Mouse (Mus musculus): ENCODE measurements around the gene Gcnt1.

The Gcnt1 gene

DNA sequence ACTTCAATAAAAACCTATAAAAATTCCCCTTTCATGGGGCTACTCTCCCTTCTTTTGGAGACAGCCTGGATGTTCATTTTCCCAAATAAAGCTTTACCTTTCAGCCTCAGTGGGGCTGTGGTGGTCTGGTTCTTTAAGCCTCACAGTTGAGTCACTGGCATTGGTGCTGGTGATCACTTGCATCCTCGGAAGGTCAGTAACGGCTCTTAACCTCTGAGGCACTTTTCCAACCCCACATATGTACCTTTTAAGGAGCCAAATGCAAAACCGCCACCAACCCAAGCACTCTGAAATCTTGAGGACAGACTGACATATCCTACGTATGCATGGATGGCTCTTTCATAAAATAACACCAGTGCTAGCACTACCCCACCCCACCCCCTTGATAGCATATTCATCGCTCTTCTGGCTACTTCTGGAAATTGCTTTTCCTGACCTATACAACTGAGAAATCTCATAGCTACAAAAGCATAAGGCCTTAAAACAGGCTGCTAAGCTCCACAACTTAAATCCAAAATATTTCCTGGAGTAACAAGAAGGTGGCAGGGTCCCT is 48.9 kb downstream of the Gcnt1 start:
- no peak for DNase-seq (ENCODE audit: low spot score in 2 of 2)

DNA sequence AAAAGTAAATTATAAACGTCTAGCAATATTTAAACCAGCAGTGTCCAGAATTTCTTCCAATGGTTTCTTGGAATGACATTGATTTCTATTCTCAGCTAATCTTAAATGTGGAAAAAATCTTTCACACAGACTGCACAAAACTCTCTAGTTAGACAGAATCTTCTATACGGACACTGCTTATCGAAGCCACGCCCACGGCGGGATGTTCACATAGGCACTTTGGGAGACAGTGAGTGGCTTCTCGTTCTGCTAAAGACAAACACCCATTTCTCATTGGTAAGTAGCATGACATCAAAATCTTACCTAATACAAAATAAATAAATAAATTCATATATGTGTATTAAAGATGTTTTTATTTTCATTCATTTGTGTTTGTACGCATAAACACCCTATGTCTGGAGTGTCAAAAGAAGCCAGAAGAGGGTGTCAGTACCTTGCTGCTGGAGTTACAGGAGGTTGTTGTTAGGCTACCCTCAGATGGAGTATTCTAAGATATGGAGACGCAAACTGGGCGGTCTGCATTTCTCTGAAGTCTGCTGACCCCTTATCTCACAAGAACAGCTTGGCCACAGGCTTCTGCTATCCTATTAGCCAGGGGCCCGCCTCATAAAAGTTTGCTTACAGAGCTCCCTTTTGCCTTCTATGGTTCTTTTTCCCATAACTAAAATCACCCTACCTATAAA is 49.5 kb downstream of the Gcnt1 start:
- no peak for DNase-seq (ENCODE audit: low spot score in 2 of 2)

DNA sequence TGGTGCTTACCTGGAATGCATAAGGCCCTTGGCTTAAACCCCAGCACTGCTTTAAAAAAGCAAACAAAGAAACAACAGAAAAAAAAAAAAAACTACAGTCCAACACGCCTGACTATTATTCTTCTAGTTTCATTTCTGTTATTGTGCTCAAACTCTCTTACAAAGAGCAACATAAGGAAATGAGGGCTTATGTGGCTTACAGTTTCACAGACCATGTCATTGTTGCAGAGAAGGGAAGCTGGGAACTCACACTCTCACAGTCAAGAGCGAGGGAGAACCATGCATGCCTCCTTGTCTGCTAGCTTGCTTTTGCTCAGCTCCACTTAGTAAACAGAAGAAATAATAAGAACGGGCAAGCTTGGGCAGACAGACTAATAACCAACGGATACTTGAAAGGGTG is 52.9 kb downstream of the Gcnt1 start:
- no peak for DNase-seq (ENCODE audit: low spot score in 2 of 2)

DNA sequence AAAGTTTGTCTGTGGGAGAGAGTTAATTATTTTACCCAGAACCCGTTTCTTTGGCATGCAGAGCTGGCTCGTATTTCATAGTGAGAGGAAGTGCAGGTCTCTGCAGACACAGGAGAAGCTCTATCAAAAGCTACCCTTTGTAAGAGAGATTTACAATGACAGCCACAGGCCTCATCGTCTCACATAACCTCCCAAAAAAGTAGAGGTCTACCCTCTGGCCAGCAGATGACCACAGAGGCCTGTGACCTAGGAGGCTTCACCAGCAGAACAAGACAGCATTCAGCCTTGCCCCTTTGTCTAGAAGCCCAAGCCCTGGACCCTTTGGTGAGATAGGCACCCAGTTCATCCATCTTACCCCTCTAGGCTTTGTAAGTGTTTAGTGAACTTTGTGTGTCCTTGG is 53.9 kb downstream of the Gcnt1 start:
- no peak for DNase-seq (ENCODE audit: low spot score in 2 of 2)

DNA sequence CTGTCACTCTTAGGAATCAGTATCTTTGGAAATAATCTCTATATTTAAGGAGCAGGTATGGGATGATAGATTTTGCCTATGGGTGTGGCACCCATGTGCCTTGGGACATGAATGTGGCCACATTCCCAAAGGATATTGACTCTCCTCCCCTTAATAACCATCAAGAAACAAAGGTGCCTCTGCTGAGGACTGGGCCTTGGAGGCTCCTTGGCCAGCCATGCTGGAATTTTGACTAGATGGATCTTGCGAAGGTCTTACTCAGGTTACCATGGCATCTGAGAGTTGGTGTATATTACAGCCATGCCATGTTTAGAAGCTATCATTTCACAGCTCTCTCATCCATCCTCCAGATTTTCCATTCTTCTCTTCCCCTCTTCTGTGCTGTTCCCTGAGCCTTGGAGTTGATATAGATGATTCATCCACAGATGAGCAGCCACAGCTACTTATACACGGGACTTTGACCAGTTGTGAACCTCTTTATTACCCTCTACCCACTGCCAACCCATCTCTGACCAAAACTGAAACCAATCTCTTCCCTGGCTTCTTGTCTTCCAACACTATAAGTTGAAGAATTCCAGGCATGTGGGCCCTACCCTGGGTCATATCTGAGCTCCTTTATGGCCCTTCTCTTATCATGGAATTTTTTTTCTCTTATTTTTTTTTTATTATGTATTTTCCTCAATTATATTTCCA is 56.2 kb downstream of the Gcnt1 start:
- DNase-seq (ENCODE audit: low spot score in 2 of 2), result no peak

DNA sequence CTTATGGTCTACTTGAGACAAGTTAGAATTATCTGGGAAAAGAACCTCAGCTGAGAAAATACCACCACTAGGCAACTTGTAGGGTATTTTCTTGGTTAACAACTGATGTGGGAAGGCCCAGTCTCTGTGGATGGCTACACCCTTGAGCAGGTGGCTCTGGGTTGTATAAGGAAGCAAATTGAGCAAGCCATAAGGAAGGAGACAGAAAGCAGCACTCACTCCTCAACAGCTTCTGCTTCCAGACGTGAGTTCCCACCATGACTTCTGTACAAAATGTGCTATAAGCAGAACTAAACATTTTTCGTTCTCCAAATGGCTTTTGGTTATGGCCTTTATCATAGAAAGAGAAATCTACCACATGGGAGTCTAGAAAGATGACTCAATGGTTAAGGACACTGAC is 58.2 kb downstream of the Gcnt1 start:
- DNase-seq (ENCODE audit: low spot score in 2 of 2), result no peak

DNA sequence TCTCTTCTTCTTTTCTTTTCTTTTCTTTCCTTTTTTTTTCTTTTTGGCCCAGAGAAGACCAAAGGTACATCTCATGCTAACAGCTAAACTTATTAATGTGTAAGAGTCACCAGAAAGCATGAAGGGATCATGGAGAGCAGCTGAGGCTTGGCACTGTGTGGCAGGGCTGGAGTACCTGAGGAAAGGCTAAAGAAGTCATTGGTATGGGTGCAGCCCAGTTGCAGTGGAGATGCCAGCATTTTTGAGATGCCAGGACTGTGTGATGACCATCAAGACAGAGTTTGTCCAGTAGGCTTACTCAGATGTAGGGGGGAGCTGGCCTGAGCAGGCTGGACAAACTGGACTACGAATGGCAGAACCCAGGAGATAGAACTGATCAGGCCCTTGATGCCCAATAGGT is 58.9 kb downstream of the Gcnt1 start:
- no peak for DNase-seq (ENCODE audit: low spot score in 2 of 2)

DNA sequence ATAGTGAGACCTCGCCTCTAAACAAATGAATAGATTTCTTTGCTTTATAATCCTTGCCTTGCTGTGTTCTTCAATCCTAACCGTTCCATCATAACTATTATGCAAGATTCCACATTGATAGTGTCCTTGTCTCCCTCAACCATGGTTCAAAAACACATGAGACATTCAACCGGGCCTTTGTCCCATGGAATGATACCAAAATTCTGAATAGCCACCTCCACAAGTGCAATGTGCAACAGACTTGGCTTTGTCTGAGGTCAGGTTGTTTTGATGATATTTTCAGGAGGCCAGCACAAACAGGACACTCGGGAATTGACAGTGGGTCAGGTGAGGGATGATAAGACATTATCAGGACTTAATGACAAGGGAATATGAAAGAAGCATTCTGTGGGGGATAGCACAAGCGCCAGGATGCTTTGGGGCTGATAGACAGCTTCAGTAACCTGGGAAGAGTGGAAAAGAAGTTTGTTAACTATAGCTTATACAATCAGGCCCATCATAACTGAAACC is 59.9 kb downstream of the Gcnt1 start:
- no peak for DNase-seq (ENCODE audit: low spot score in 2 of 2)

DNA sequence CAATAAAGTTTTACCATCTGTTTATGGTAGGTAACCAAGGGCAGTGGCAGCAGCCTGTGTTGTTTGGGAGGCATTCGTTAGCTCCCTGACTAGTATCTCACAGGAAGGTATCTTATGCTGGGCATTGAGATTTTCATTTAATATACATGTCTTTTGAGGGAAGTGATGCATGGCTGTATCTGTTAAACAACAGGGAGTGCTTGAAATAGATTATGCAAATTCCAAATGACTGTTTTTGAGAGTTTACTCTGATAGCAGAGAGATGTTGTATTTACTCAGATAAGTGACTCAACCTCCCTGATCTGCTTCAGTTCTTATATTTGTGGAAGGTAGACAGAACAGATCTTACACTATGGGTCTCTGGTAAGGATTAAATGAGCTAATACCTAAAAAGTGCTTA is 61.1 kb downstream of the Gcnt1 start:
- DNase-seq (ENCODE audit: low spot score in 2 of 2), result no peak

DNA sequence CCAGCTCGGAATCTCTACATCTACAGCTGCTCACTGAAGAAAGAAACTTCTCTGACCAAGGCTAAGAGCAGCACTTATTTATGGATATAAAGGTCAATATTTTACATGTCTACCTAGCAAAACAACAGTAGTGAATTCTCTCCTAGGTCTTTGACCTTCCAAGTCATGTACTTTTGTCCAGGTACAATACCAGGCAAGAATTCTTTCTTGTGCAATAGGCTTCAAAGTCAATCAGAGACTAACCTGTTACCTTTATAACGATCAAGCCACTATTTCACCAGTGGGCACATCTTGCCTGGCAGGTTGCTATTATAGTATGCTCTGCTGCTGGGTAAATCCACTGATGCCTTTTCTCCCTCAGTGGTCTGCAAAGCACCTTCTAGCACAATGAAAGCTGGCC is 61.6 kb downstream of the Gcnt1 start:
- no peak for DNase-seq (ENCODE audit: low spot score in 2 of 2)

DNA sequence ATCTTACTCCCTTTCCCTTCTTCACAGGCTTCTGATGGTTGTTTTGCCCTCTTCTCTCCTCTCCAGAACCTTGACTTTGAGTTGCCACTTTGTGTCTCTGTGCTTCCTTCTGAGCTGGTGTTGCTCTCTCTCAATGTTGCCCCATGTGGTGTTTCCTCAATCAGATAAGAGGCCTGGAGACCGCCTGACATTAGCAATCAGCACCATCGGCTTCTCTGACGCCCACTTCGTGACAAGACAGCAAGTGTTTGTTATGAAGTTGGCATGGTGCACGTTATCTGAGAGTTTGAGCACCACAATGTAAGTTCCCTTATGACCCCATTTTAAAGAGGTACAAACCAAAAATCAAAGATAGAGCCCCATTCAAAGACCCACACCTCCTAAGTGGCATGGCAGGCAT is 76.6 kb downstream of the Gcnt1 start:
- no peak for DNase-seq (ENCODE audit: low spot score in 2 of 2)

DNA sequence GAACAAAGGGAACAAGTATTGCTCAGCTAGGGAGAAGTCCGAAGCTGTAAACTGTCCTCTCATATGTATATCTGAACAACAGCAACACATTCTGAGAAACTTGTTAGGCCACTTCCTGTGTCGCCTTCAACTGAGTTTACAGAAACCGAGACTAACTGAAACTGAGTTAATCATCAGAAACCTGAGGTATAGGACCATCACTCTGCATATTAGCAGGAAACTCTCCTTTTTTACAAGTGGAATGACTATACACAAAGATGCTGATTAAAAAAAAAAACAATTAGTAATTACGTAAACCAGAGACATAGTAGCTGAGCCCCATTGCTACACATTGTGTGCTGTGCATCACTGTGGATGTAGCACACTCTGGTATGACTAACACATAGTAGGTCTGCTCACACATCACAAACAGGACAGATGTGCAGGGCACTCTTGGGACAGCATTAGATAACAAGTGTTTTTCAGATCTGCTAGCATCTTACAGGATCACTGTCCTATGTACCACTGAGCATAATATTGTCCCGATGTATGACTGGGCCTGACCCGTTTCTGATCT is 77.4 kb downstream of the Gcnt1 start:
- no peak for DNase-seq (ENCODE audit: low spot score in 2 of 2)

DNA sequence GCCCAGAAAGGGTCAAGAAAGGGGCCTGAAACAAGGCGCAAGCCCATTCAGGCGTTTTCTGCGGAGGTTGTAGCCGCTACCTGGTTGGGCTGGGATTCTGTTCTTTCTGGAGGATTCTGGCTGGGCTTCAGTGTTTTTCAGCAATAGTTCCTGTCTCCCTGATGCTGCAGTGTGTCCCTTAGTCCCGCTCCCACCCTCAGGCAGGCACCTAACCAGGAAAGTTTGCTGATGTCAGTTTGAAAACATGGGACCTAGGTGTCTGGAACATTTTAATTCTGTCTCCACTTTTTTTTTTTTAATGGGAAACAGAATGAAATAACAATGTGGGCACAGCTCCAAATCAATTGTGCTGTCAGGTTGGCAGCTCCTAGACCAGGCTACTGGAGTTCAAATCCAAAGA is 78.5 kb downstream of the Gcnt1 start:
- DNase-seq (ENCODE audit: low spot score in 2 of 2), result no peak

DNA sequence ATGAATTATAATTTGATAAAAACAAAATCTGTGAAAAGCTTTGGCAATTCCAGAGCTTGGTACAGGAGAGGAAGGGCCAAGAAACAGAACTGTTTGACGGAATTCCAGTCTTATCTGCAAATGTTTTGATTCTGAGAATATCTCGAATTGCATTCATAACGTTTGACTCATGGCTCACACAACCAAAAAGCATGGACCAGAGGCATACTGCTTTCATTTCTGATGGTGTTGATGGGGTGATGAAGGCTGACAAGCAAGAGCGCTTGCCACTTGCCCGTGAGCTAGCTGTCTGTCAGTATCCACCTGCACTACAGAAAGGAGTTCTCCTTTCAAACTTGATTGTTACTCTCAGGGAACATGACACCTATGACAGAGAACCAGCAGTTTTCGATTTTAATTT is 83.1 kb downstream of the Gcnt1 start:
- no peak for DNase-seq (ENCODE audit: low spot score in 2 of 2)

DNA sequence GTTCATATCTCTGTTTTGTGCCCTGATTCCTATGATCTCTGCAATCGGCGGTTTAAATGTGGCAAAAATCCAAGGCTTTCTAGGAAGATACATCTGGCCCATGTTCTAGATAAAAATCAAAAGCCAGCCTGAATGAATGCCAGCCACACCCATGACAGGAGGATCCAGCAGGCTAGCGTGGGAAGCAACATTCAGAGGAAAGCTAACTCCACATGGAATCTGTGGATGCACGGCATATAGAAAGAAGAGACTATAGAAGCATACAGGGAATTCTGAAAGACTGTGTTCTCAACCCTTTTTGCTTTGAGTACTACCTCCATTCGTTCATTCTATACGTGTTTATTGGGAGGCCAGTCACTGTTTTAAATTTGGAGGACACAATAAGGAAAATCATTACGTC is 86.6 kb downstream of the Gcnt1 start:
- DNase-seq (ENCODE audit: low spot score in 2 of 2), result no peak

DNA sequence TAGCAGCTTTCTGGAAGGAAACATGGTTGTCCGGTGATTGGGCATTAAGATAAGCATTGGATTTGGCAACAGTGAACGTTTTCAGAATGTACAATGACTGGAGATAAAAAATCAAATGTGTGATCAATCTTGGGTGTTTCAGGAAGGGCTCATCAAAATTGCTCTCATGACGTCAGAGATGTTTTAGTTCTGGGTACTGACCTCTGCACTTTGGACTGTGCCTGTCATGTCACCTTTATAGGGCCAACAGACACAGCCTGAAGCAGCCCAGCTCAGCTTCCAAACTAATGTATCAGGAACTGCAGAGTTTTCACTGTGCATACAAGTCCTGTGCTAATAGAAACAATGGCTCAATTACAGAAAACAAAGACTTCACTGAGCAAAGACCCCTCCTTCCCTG is 89.3 kb downstream of the Gcnt1 start:
- DNase-seq (ENCODE audit: low spot score in 2 of 2), result no peak

DNA sequence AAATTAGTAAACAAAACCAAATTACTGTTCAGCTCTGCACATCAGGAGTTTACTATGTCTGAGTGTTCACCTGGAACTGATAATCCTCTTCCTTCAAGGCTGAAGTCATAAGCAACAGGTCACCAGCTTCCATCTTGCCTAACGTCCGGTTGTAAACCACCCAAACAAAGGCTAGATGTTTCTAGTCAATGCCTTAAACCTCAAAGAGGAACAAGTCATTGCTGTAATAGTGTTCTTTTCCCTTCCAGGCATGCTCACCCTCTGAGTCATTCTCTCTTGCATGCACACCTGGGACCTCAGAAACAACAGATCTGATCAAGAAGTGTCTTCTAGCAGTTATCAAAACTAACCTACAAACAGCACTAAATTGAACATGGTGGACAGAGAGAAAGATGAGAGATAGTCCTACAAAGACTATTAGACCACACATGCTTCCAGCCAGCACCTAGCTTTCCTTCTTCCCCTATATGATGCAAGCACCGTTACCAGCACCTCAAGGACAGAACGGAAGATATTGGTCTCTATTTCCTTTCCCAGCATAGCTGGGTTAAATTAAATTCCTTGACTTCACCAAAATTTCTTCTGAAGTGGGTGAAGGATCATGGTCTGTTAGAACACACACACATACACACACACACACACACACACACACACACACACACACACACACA is 94.1 kb downstream of the Gcnt1 start:
- DNase-seq (ENCODE audit: low spot score in 2 of 2), result no peak

Data from urinary bladder, postnatal 36 days (tissue).